Mouse (Mus musculus) C2C12 (cell line): ENCODE data around the gene Akap13.

Experiments
- CEBPB ChIP-seq: IDR thresholded peaks from one replicate; pipeline ENCODE4 v1.6.1; 2011; ENCODE audit warnings: low read depth, mild to moderate bottlenecking, control low read depth, moderate library complexity
- CTCF ChIP-seq: IDR thresholded peaks from one replicate; pipeline ENCODE4 v1.5.1; 2011; ENCODE audit not compliant: control insufficient read depth, insufficient read depth, insufficient read length
- MYOG ChIP-seq: IDR thresholded peaks from one replicate; pipeline ENCODE4 v1.6.1; 2011; ENCODE audit not compliant: control insufficient read depth, insufficient read length; ENCODE audit errors: extremely low read depth

DNA sequence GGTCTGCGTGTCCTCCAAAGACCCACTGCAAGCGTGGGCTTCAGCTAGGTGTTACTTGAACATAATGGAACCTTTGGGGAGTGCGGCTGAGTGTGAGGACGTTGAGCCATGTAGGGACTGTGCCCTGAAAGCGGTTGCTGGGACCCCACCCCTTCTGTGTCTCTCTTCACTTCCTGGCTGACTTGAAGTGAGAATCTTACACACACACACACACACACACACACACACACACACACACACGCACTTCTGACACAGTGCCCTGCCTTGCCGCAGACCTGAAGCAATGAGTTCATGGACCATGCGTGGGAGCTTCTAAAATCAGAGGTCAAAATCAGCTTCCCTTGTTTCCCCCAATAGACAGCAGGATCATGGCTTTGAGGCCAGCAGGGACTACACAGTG is 339.8 kb downstream of the Akap13 start:
- no peak for TF ChIP-seq CTCF
- TF ChIP-seq MYOG = no peak
- TF ChIP-seq CEBPB = no peak
